Mouse (Mus musculus): ENCODE data around the gene Vmn1r167. TPM values are rescaled to one million over a fixed set of nuclear protein-coding genes. Genes with fewer than 3 reads are reported as not detected.
"Not testable (repeated sequence)": the region's sequence is repeated elsewhere in the genome, so short reads cannot be mapped to it uniquely, and the experiment has no call there.

The Vmn1r167 gene
- not detected in 2 replicates for total RNA-seq (2012; rRNA removed)
- not detected in 2 replicates for total RNA-seq (2014; rRNA removed)
- not detected in 2 replicates for polyA plus RNA-seq (2012; ENCODE audit: insufficient read length, low read depth)

GRCm38 (mm10) chr7:23507106-23507505 lies at the start of gene Vmn1r167:
Gene Vmn1r167 (minus strand): TSS chr7:23507206.
- H3K27me3 ChIP-seq (replicated peaks); H3K9me3 ChIP-seq (replicated peaks; ENCODE audit: low read length); H3K9ac ChIP-seq (ENCODE audit: insufficient read depth, low read depth); DNase-seq (ENCODE audit: extremely low read depth); H3K4me2 ChIP-seq (ENCODE audit: insufficient read depth, low read depth, poor library complexity, severe bottlenecking); H3K79me2 ChIP-seq (replicated peaks; ENCODE audit: control insufficient read depth, extremely low read depth, insufficient read depth, poor library complexity, severe bottlenecking); dilution Hi-C loops (cut with MboI; ENCODE audit: extremely low pct_ligation_motif_present, extremely low pct_unique_long_range_greater_than_20kb, low sequenced_read_pairs); H3K4me3 ChIP-seq (replicated peaks in 1 of 3; ENCODE audit: low read depth in 2 of 3, low read length in 2 of 3, poor library complexity in 1 of 3); H3K27ac ChIP-seq (ENCODE audit: insufficient read depth, low read depth); H3K36me3 ChIP-seq (replicated peaks in 1 of 2; ENCODE audit: control insufficient read depth in 1 of 2, insufficient read depth in 1 of 2, low read length in 1 of 2); H3K4me1 ChIP-seq (ENCODE audit: control insufficient read depth in 1 of 2, insufficient read depth in 2 of 2); in situ Hi-C loops (cut with MboI; ENCODE audit: low pct_ligation_motif_present, low pct_unique_long_range_greater_than_20kb, low sequenced_read_pairs): not testable (repeated sequence)

GRCm38 (mm10) chr7:23539432-23539831 lies 32.4 kb upstream of the Vmn1r167 start, which contains the start of gene Vmn1r168:
Gene Vmn1r168 (plus strand): TSS chr7:23539732.
- dilution Hi-C loops (cut with MboI; ENCODE audit: extremely low pct_ligation_motif_present, extremely low pct_unique_long_range_greater_than_20kb, low sequenced_read_pairs); in situ Hi-C loops (cut with MboI; ENCODE audit: low pct_ligation_motif_present, low pct_unique_long_range_greater_than_20kb, low sequenced_read_pairs): not testable (repeated sequence)

GRCm38 (mm10) chr7:23472886-23473285 lies 34.1 kb downstream of the Vmn1r167 start:
- dilution Hi-C loops (cut with MboI; ENCODE audit: extremely low pct_ligation_motif_present, extremely low pct_unique_long_range_greater_than_20kb, low sequenced_read_pairs); H3K4me3 ChIP-seq (replicated peaks in 1 of 3; ENCODE audit: low read depth in 2 of 3, low read length in 2 of 3, poor library complexity in 1 of 3): not testable (repeated sequence)

More at GRCm38 (mm10) chr7:23539432-23539831, 32.4 kb upstream of the Vmn1r167 start, which contains the start of gene Vmn1r168:
- not testable (repeated sequence) for H3K9ac ChIP-seq (ENCODE audit: insufficient read depth, low read depth); H3K4me1 ChIP-seq (ENCODE audit: control insufficient read depth in 1 of 2, insufficient read depth in 2 of 2); DNase-seq (ENCODE audit: extremely low read depth); H3K4me3 ChIP-seq (replicated peaks in 1 of 3; ENCODE audit: low read depth in 2 of 3, low read length in 2 of 3, poor library complexity in 1 of 3); H3K4me2 ChIP-seq (ENCODE audit: insufficient read depth, low read depth, poor library complexity, severe bottlenecking); H3K27ac ChIP-seq (ENCODE audit: insufficient read depth, low read depth); H3K79me2 ChIP-seq (replicated peaks; ENCODE audit: control insufficient read depth, extremely low read depth, insufficient read depth, poor library complexity, severe bottlenecking); H3K36me3 ChIP-seq (replicated peaks in 1 of 2; ENCODE audit: control insufficient read depth in 1 of 2, insufficient read depth in 1 of 2, low read length in 1 of 2); H3K27me3 ChIP-seq (replicated peaks); H3K9me3 ChIP-seq (replicated peaks; ENCODE audit: low read length)

GRCm38 (mm10) chr7:23470832-23471231 lies 36.2 kb downstream of the Vmn1r167 start:
- DNase-seq (ENCODE audit: extremely low read depth); H3K27me3 ChIP-seq (replicated peaks); H3K27ac ChIP-seq (ENCODE audit: insufficient read depth, low read depth); H3K4me2 ChIP-seq (ENCODE audit: insufficient read depth, low read depth, poor library complexity, severe bottlenecking); H3K4me1 ChIP-seq (ENCODE audit: control insufficient read depth in 1 of 2, insufficient read depth in 2 of 2); H3K79me2 ChIP-seq (replicated peaks; ENCODE audit: control insufficient read depth, extremely low read depth, insufficient read depth, poor library complexity, severe bottlenecking); dilution Hi-C loops (cut with MboI; ENCODE audit: extremely low pct_ligation_motif_present, extremely low pct_unique_long_range_greater_than_20kb, low sequenced_read_pairs); H3K4me3 ChIP-seq (replicated peaks in 1 of 3; ENCODE audit: low read depth in 2 of 3, low read length in 2 of 3, poor library complexity in 1 of 3); H3K36me3 ChIP-seq (replicated peaks in 1 of 2; ENCODE audit: control insufficient read depth in 1 of 2, insufficient read depth in 1 of 2, low read length in 1 of 2); H3K9ac ChIP-seq (ENCODE audit: insufficient read depth, low read depth); in situ Hi-C loops (cut with MboI; ENCODE audit: low pct_ligation_motif_present, low pct_unique_long_range_greater_than_20kb, low sequenced_read_pairs): not testable (repeated sequence)
- peaks cover 29% of the 10 kb centered on the region for H3K9me3 ChIP-seq (replicated peaks; ENCODE audit: low read length)

More at GRCm38 (mm10) chr7:23472886-23473285, 34.1 kb downstream of the Vmn1r167 start:
- H3K27ac ChIP-seq (ENCODE audit: insufficient read depth, low read depth); H3K4me2 ChIP-seq (ENCODE audit: insufficient read depth, low read depth, poor library complexity, severe bottlenecking); in situ Hi-C loops (cut with MboI; ENCODE audit: low pct_ligation_motif_present, low pct_unique_long_range_greater_than_20kb, low sequenced_read_pairs); H3K79me2 ChIP-seq (replicated peaks; ENCODE audit: control insufficient read depth, extremely low read depth, insufficient read depth, poor library complexity, severe bottlenecking); H3K9ac ChIP-seq (ENCODE audit: insufficient read depth, low read depth); H3K4me1 ChIP-seq (ENCODE audit: control insufficient read depth in 1 of 2, insufficient read depth in 2 of 2); DNase-seq (ENCODE audit: extremely low read depth); H3K36me3 ChIP-seq (replicated peaks in 1 of 2; ENCODE audit: control insufficient read depth in 1 of 2, insufficient read depth in 1 of 2, low read length in 1 of 2); H3K27me3 ChIP-seq (replicated peaks): not testable (repeated sequence)
- H3K9me3 ChIP-seq (replicated peaks; ENCODE audit: low read length): peaks cover 24% of the 10 kb centered on the region

- in situ Hi-C loops (cut with MboI; ENCODE audit: low pct_ligation_motif_present, low pct_unique_long_range_greater_than_20kb, low sequenced_read_pairs); H3K27me3 ChIP-seq (replicated peaks); H3K79me2 ChIP-seq (replicated peaks; ENCODE audit: control insufficient read depth, extremely low read depth, insufficient read depth, poor library complexity, severe bottlenecking); dilution Hi-C loops (cut with MboI; ENCODE audit: extremely low pct_ligation_motif_present, extremely low pct_unique_long_range_greater_than_20kb, low sequenced_read_pairs); DNase-seq (ENCODE audit: extremely low read depth); H3K4me2 ChIP-seq (ENCODE audit: insufficient read depth, low read depth, poor library complexity, severe bottlenecking); H3K36me3 ChIP-seq (replicated peaks in 1 of 2; ENCODE audit: control insufficient read depth in 1 of 2, insufficient read depth in 1 of 2, low read length in 1 of 2); H3K27ac ChIP-seq (ENCODE audit: insufficient read depth, low read depth); H3K4me1 ChIP-seq (ENCODE audit: control insufficient read depth in 1 of 2, insufficient read depth in 2 of 2); H3K9ac ChIP-seq (ENCODE audit: insufficient read depth, low read depth); H3K4me3 ChIP-seq (replicated peaks in 1 of 3; ENCODE audit: low read depth in 2 of 3, low read length in 2 of 3, poor library complexity in 1 of 3): not testable (repeated sequence)
- H3K9me3 ChIP-seq (replicated peaks; ENCODE audit: low read length): peaks cover 31% of the 10 kb centered on the region
Observed at GRCm38 (mm10) chr7:23470201-23470600, 36.8 kb downstream of the Vmn1r167 start.

All from CH12.LX (cell line).